Mouse (Mus musculus) embryonic facial prominence, embryonic 14.5 days (tissue): ENCODE results near the gene Orai3. TPM values are rescaled to one million over a fixed set of nuclear protein-coding genes. Genes with fewer than 3 reads are reported as not detected.

Source experiments
- ATAC-seq: fragments of 200-750 bp; cut with Nextera tagmentation; 2 replicates; pipeline ENCODE4 v1.8.0; 2017; ENCODE audit warnings: low read depth, moderate number of reproducible peaks, moderate TSS enrichment
- DNase-seq: peaks from one replicate; pipeline ENCODE4 v3.0.0-alpha.2; 2015; ENCODE audit warnings: low spot score
- H3K27ac ChIP-seq: fragments of 300-500 bp; sonication (generic); replicated peaks from 2 replicates; pipeline ENCODE4 v1.5.1; 2014; ENCODE audit warnings: low read depth, mild to moderate bottlenecking, low read length, moderate library complexity
- H3K27me3 ChIP-seq: fragments of 300-500 bp; sonication (generic); replicated peaks from 2 replicates; pipeline ENCODE4 v1.6.1; 2014; ENCODE audit warnings: low read length; ENCODE audit not compliant: control insufficient read depth, insufficient read depth
- H3K36me3 ChIP-seq: fragments of 300-500 bp; sonication (generic); 2 replicates; pipeline ENCODE4 v1.6.1; 2014; ENCODE audit warnings: low read length, mixed read lengths; ENCODE audit not compliant: control insufficient read depth, insufficient read depth
- H3K4me1 ChIP-seq: fragments of 300-500 bp; sonication (generic); 2 replicates; pipeline ENCODE4 v1.6.1; 2014; ENCODE audit warnings: antibody characterized with exemption, low read length; ENCODE audit not compliant: control insufficient read depth, insufficient read depth
- H3K4me2 ChIP-seq: fragments of 300-500 bp; sonication (generic); 2 replicates; pipeline ENCODE4 v1.6.1; 2014; ENCODE audit warnings: low read depth, mild to moderate bottlenecking, low read length, moderate library complexity, mixed read lengths
- H3K4me3 ChIP-seq: fragments of 300-500 bp; sonication (generic); 2 replicates; pipeline ENCODE4 v1.5.1; 2014; ENCODE audit warnings: low read depth, mild to moderate bottlenecking, low read length
- H3K9ac ChIP-seq: fragments of 300-500 bp; sonication (generic); 2 replicates; pipeline ENCODE4 v1.6.1; 2014; ENCODE audit warnings: low read depth, mild to moderate bottlenecking, low read length, moderate library complexity, mixed read lengths
- H3K9me3 ChIP-seq: fragments of 300-500 bp; sonication (generic); 2 replicates; pipeline ENCODE4 v1.6.1; 2016; ENCODE audit warnings: low read length; ENCODE audit not compliant: control insufficient read depth
- WGBS: fragments of 180-500 bp; shearing (Covaris S2); extraction: QIAGEN DNeasy Blood & Tissue Kit; methylation state at CpG from one replicate; pipeline ENCODE4 v1.1.7; 2014; 5-methylcytosine and 5-hydroxymethylcytosine counted together
- polyA plus RNA-seq: library from polyadenylated mRNA; unstranded; fragments of >200 nt; fragmentation: Nextera tagmentation; extraction: Ambion mirVana; gene quantifications from 2 replicates; pipeline ENCODE4 v1.2.1, GENCODE M21; 2014

Gene Orai3
- polyA plus RNA-seq, 1 experiment from 2014 or later = 10.4 TPM

GRCm38 (mm10) chr7:127767671-127768345 is 1.8 kb upstream of the Orai3 start:
- Histone ChIP-seq H3K4me3 (no peak overlapping the region), H3K36me3 (peaks cover 52% of the 10 kb centered on the region), H3K9ac (no peak overlapping the region), H3K27ac (peak overlapping the region; percentile 93; the same call in 1 of the 2 replicates), H3K27me3 (no peaks in the 10 kb centered on the region), H3K4me2 (no peak overlapping the region), H3K4me1 (peaks cover 14% of the 10 kb centered on the region; the same call in 1 of the 2 replicates), H3K9me3 (no peaks in the 10 kb centered on the region)
- ATAC-seq (no peak), DNase-seq (no peak)
- 96% methylated on average over 19 of the region's 19 CpGs for WGBS

GRCm38 (mm10) chr7:127768346-127768996 is 1.1 kb upstream of the Orai3 start:
- no peaks in the 10 kb centered on the region for H3K27me3 ChIP-seq
- H3K27ac ChIP-seq = peak overlapping the region; percentile 93; the same call in 1 of the 2 replicates
- no peak for ATAC-seq
- DNase-seq = no peak
- peaks cover 14% of the 10 kb centered on the region; the same call in 1 of the 2 replicates for H3K4me1 ChIP-seq
- H3K9me3 ChIP-seq = no peaks in the 10 kb centered on the region
- WGBS = 55% methylated on average over 11 of the region's 13 CpGs
- H3K36me3 ChIP-seq = peaks cover 46% of the 10 kb centered on the region
- H3K9ac ChIP-seq = no peak overlapping the region
- peak overlapping the region; percentile 89; the same call in 1 of the 2 replicates for H3K4me2 ChIP-seq
- 0 out of 2 replicates have a peak overlapping the region, but pooled peaks have one; percentile 70 for H3K4me3 ChIP-seq

GRCm38 (mm10) chr7:127768997-127769593 is 520 bp upstream of the Orai3 start:
- H3K27me3 ChIP-seq = no peaks in the 10 kb centered on the region
- H3K4me1 ChIP-seq = peaks cover 14% of the 10 kb centered on the region; the same call in 1 of the 2 replicates
- H3K9ac ChIP-seq = peak overlapping the region; percentile 90
- DNase-seq (peak; percentile 99), ATAC-seq (peak; percentile 90)
- H3K4me2 ChIP-seq = peak overlapping the region; percentile 89
- H3K9me3 ChIP-seq = no peaks in the 10 kb centered on the region
- H3K4me3 ChIP-seq = peak overlapping the region; percentile 70
- H3K36me3 ChIP-seq = peaks cover 40% of the 10 kb centered on the region
- peak overlapping the region; percentile 93 for H3K27ac ChIP-seq
- whole genome bisulfite sequencing = 1% methylated on average over 16 of the region's 16 CpGs

- H3K36me3 ChIP-seq = peaks cover 34% of the 10 kb centered on the region
- 3% methylated on average over 24 of the region's 27 CpGs for WGBS
- peak overlapping the region; percentile 93 for H3K27ac ChIP-seq
- H3K9ac ChIP-seq = peak overlapping the region; percentile 90
- H3K27me3 ChIP-seq = no peaks in the 10 kb centered on the region
- H3K9me3 ChIP-seq = no peaks in the 10 kb centered on the region
- ATAC-seq (peak; percentile 7), DNase-seq (peak; percentile 29)
- H3K4me1 ChIP-seq = peaks cover 14% of the 10 kb centered on the region; the same call in 1 of the 2 replicates
- H3K4me2 ChIP-seq = peak overlapping the region; percentile 89
- H3K4me3 ChIP-seq = peak overlapping the region; percentile 70
These were observed 657 bp downstream of the Orai3 start for GRCm38 (mm10) chr7:127770039-127770905.

- Histone ChIP-seq H3K27ac (no peak overlapping the region), H3K9me3 (no peaks in the 10 kb centered on the region), H3K4me1 (peaks cover 14% of the 10 kb centered on the region; the same call in 1 of the 2 replicates), H3K4me3 (peak overlapping the region; percentile 70; the same call in 1 of the 2 replicates), H3K9ac (0 out of 2 replicates have a peak overlapping the region, but pooled peaks have one; percentile 90), H3K36me3 (peaks cover 24% of the 10 kb centered on the region), H3K4me2 (peak overlapping the region; percentile 89), H3K27me3 (no peaks in the 10 kb centered on the region)
- ATAC-seq (no peak), DNase-seq (no peak)
- WGBS = 77% methylated on average over 5 of the region's 5 CpGs
These were observed 1.6 kb downstream of the Orai3 start for GRCm38 (mm10) chr7:127771262-127771661.

- peaks cover 14% of the 10 kb centered on the region; the same call in 1 of the 2 replicates for H3K4me1 ChIP-seq
- no peaks in the 10 kb centered on the region for H3K27me3 ChIP-seq
- 71% methylated on average over 3 of the region's 3 CpGs for WGBS
- DNase-seq (no peak), ATAC-seq (no peak)
- H3K4me2 ChIP-seq = no peak overlapping the region
- H3K4me3 ChIP-seq = no peak overlapping the region
- H3K9me3 ChIP-seq = no peaks in the 10 kb centered on the region
- H3K27ac ChIP-seq = no peak overlapping the region
- H3K36me3 ChIP-seq = peaks cover 18% of the 10 kb centered on the region
- no peak overlapping the region for H3K9ac ChIP-seq
These were observed 2.5 kb downstream of the Orai3 start for GRCm38 (mm10) chr7:127772080-127772479.

- Histone ChIP-seq H3K4me1 (peaks cover 14% of the 10 kb centered on the region; the same call in 1 of the 2 replicates), H3K9ac (no peak overlapping the region), H3K9me3 (no peaks in the 10 kb centered on the region), H3K36me3 (peaks cover 13% of the 10 kb centered on the region), H3K4me3 (no peak overlapping the region), H3K27ac (no peak overlapping the region), H3K4me2 (no peak overlapping the region), H3K27me3 (no peaks in the 10 kb centered on the region)
- WGBS = 97% methylated on average over 1 of the region's 1 CpGs
- ATAC-seq (no peak), DNase-seq (no peak)
These were observed 2.9 kb downstream of the Orai3 start for GRCm38 (mm10) chr7:127772557-127772956.
